Mouse (Mus musculus) olfactory bulb, adult 2 months (tissue): Measurements from ENCODE around the gene Pnpla1.

Experiments
- CTCF ChIP-seq: fragments of 200-500 bp; IDR thresholded peaks from 2 replicates; pipeline ENCODE4 v1.5.1; 2012; ENCODE audit warnings: low read depth, mild to moderate bottlenecking, low read length, moderate library complexity; ENCODE audit not compliant: insufficient read depth
- POLR2A ChIP-seq: fragments of 200-500 bp; IDR thresholded peaks from 2 replicates; pipeline ENCODE4 v1.6.1; 2012; ENCODE audit warnings: mild to moderate bottlenecking, low read depth, low read length, moderate library complexity; ENCODE audit not compliant: insufficient read depth

- TF ChIP-seq POLR2A = no peak
- no peak for TF ChIP-seq CTCF
Measured at GRCm38 (mm10) chr17:28921086-28921485, 62.9 kb downstream of the Pnpla1 start.
